Mouse (Mus musculus) heart, embryonic 11.5 days (tissue): ENCODE data around the gene Akap1. TPM values are rescaled to one million over a fixed set of nuclear protein-coding genes. Genes with fewer than 3 reads are reported as not detected.

Experiments used
- ATAC-seq: fragments of 200-750 bp; cut with Nextera tagmentation; replicated peaks from 2 replicates; pipeline ENCODE4 v1.8.0; 2017; ENCODE audit warnings: moderate library complexity; ENCODE audit not compliant: insufficient number of reproducible peaks, low FRiP score, low TSS enrichment
- H3K27ac ChIP-seq: fragments of 300-500 bp; sonication (generic); 2 replicates; pipeline ENCODE4 v1.5.1; 2014; ENCODE audit warnings: mild to moderate bottlenecking, low read depth, low read length
- H3K27me3 ChIP-seq: fragments of 300-500 bp; sonication (generic); 2 replicates; pipeline ENCODE4 v1.6.1; 2014; ENCODE audit warnings: mild to moderate bottlenecking, low read length, mixed read lengths; ENCODE audit not compliant: control insufficient read depth, insufficient read depth
- H3K36me3 ChIP-seq: fragments of 300-500 bp; sonication (generic); 2 replicates; pipeline ENCODE4 v1.6.1; 2014; ENCODE audit warnings: mild to moderate bottlenecking, low read length, moderate library complexity, mixed read lengths; ENCODE audit not compliant: control insufficient read depth, insufficient read depth
- H3K4me1 ChIP-seq: fragments of 300-500 bp; sonication (generic); 2 replicates; pipeline ENCODE4 v1.6.1; 2014; ENCODE audit warnings: low read length; ENCODE audit not compliant: control insufficient read depth, insufficient read depth
- H3K4me2 ChIP-seq: fragments of 300-500 bp; sonication (generic); 2 replicates; pipeline ENCODE4 v1.6.1; 2014; ENCODE audit warnings: mild to moderate bottlenecking, moderate library complexity
- H3K4me3 ChIP-seq: fragments of 300-500 bp; sonication (generic); 2 replicates; pipeline ENCODE4 v1.5.1; 2014; ENCODE audit warnings: low read depth, low read length
- H3K9ac ChIP-seq: fragments of 300-500 bp; sonication (generic); 2 replicates; pipeline ENCODE4 v1.6.1; 2014; ENCODE audit warnings: mild to moderate bottlenecking, low read depth, low read length, moderate library complexity
- H3K9me3 ChIP-seq: fragments of 300-500 bp; sonication (generic); replicated peaks from 2 replicates; pipeline ENCODE4 v1.6.1; 2016; ENCODE audit warnings: low read length; ENCODE audit not compliant: control insufficient read depth
- WGBS: fragments of 180-500 bp; shearing (Covaris S2); extraction: QIAGEN DNeasy Blood & Tissue Kit; methylation state at CpG from one replicate; pipeline ENCODE4 v1.1.7; 2014; ENCODE audit not compliant: insufficient replicate concordance; 5-methylcytosine and 5-hydroxymethylcytosine counted together
- polyA plus RNA-seq: library from polyadenylated mRNA; unstranded; fragments of >200 nt; fragmentation: Nextera tagmentation; extraction: Ambion mirVana; gene quantifications from 2 replicates; pipeline ENCODE4 v1.2.1, GENCODE M21; 2014

The Akap1 gene
- polyA plus RNA-seq: 24.4 and 24.7 TPM in 2 replicates

GRCm38 (mm10) chr11:88864458-88865197 lies at the start of gene Akap1:
TSS of gene Akap1 (minus strand) at chr11:88864586.
- Histone ChIP-seq H3K36me3 (no peaks in the 10 kb centered on the region), H3K4me3 (peak within 1 kb of the TSS; percentile 72), H3K4me1 (peaks cover 19% of the 10 kb centered on the region), H3K9me3 (no peaks in the 10 kb centered on the region), H3K4me2 (peak within 1 kb of the TSS; percentile 98), H3K27me3 (no peaks in the 10 kb centered on the region), H3K9ac (peak within 1 kb of the TSS; percentile 93), H3K27ac (peak within 1 kb of the TSS; percentile 90)
- 2% methylated on average over 55 of the region's 60 CpGs for WGBS
- ATAC-seq: peak; percentile 92

GRCm38 (mm10) chr11:88909388-88910036 lies 45.1 kb upstream of the Akap1 start:
- WGBS: 85% methylated on average over 8 of the region's 8 CpGs
- no peaks in the 10 kb centered on the region for H3K27me3 ChIP-seq
- H3K36me3 ChIP-seq: no peaks in the 10 kb centered on the region
- H3K9ac ChIP-seq: no peak overlapping the region
- no peak overlapping the region for H3K4me2 ChIP-seq
- H3K4me1 ChIP-seq: no peaks in the 10 kb centered on the region
- H3K4me3 ChIP-seq: no peak overlapping the region
- ATAC-seq: no peak
- H3K27ac ChIP-seq: no peak overlapping the region
- H3K9me3 ChIP-seq: no peaks in the 10 kb centered on the region

DNA sequence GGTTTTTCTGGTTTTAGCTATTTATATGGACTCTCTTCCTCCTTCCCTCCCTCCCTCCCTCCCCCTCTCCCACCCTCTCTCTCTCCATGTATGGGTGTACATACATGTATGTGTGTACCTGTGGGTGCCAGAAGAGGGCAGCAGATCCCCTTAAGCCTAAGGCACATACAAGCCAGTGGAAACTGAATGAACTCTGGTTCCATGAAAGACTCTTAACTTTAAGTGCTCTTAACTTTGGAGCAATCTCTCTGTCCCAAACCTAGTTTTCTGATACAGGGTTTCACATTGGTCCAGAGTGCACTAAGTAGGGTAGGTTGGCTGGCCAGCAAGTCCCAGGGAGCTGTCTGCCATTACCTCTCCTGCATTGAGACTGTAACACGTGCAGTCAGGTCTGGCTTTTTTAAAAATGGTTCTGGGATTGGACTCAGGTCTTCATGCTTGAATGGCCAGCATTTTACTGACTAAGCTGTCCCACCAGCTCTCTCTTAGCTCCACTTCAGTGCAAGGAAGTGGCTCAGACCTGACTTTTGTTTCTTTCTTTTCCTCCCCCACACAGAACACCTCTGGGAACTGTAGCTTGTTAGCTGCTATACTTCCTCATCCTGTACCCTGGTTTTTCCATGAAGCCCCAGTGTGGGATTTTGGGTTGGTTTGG lies 44.3 kb upstream of the Akap1 start:
- Histone ChIP-seq H3K9ac (no peak overlapping the region), H3K4me2 (no peak overlapping the region), H3K27me3 (no peaks in the 10 kb centered on the region), H3K4me1 (no peaks in the 10 kb centered on the region), H3K27ac (no peak overlapping the region), H3K9me3 (no peaks in the 10 kb centered on the region), H3K4me3 (no peak overlapping the region), H3K36me3 (no peaks in the 10 kb centered on the region)
- no peak; the same call in 1 of the 2 replicates for ATAC-seq
- 93% methylated on average over 1 of the region's 1 CpGs for WGBS

DNA sequence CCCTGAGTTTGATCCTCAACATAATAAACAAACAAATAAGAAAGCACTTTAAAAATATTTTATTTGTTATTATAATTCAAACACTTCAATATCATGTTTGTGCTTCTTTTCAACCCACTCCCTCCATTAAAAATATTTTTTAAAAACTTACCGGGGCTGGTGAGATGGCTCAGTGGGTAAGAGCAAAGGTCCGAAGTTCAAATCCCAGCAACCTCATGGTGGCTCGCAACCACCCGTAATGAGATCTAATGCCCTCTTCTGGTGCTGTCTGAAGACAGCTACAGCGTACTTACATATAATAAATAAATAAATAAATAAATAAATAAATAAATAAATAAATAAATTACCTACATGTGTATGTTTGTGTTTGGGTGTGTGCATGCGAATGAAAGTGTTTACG lies 43.5 kb upstream of the Akap1 start:
- 93% methylated on average over 7 of the region's 7 CpGs for WGBS
- Histone ChIP-seq H3K9me3 (no peaks in the 10 kb centered on the region), H3K27me3 (no peaks in the 10 kb centered on the region), H3K27ac (no peak overlapping the region), H3K36me3 (no peaks in the 10 kb centered on the region), H3K4me1 (no peaks in the 10 kb centered on the region; the same call in 1 of the 2 replicates), H3K9ac (no peak overlapping the region), H3K4me3 (no peak overlapping the region), H3K4me2 (no peak overlapping the region)
- no peak for ATAC-seq

DNA sequence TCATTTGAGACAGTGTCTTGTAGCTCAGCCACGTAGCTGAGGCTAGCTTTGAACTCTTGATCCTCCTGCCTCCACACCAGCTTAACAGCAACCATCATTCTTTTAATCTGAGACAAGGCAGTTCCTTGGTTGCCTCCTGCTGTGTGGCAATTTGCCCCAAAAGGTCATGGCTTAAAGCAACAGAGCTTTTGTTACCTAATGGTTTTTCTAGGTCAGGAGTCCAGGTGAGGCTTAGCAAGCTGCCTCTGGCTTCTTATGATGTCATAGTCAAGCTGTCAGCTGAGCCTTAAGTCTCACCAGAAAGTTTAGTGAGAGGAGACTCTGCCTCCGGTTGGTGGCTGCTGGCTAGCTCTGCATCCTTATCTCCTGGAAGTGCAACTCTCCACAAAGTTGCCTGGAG lies 41.2 kb upstream of the Akap1 start:
- H3K4me1 ChIP-seq: peaks cover 10% of the 10 kb centered on the region; the same call in 1 of the 2 replicates
- 10% methylated on average over 2 of the region's 2 CpGs for WGBS

GRCm38 (mm10) chr11:88904080-88904479 lies 39.7 kb upstream of the Akap1 start:
- no peaks in the 10 kb centered on the region for H3K9me3 ChIP-seq
- H3K4me1 ChIP-seq: peaks cover 10% of the 10 kb centered on the region; the same call in 1 of the 2 replicates
- ATAC-seq: no peak
- WGBS: 49% methylated on average over 2 of the region's 2 CpGs
- H3K4me2 ChIP-seq: no peak overlapping the region
- H3K27ac ChIP-seq: no peak overlapping the region
- H3K4me3 ChIP-seq: no peak overlapping the region
- no peak overlapping the region for H3K9ac ChIP-seq
- H3K36me3 ChIP-seq: no peaks in the 10 kb centered on the region
- H3K27me3 ChIP-seq: no peaks in the 10 kb centered on the region

More for the DNA sequence above, 41.2 kb upstream of the Akap1 start:
- Histone ChIP-seq H3K9me3 (no peaks in the 10 kb centered on the region), H3K27me3 (no peaks in the 10 kb centered on the region), H3K4me3 (no peak overlapping the region), H3K4me2 (no peak overlapping the region), H3K27ac (no peak overlapping the region), H3K9ac (no peak overlapping the region), H3K36me3 (no peaks in the 10 kb centered on the region)
- no peak for ATAC-seq

GRCm38 (mm10) chr11:88902762-88903161 lies 38.4 kb upstream of the Akap1 start:
- Histone ChIP-seq H3K4me3 (no peak overlapping the region), H3K4me2 (no peak overlapping the region), H3K36me3 (no peaks in the 10 kb centered on the region), H3K27ac (no peak overlapping the region), H3K9me3 (no peaks in the 10 kb centered on the region), H3K9ac (no peak overlapping the region), H3K4me1 (peaks cover 10% of the 10 kb centered on the region; the same call in 1 of the 2 replicates), H3K27me3 (no peaks in the 10 kb centered on the region)
- ATAC-seq: no peak
- 77% methylated on average over 6 of the region's 6 CpGs for WGBS

GRCm38 (mm10) chr11:88901341-88901802 lies 37.0 kb upstream of the Akap1 start:
- no peaks in the 10 kb centered on the region for H3K36me3 ChIP-seq
- ATAC-seq: no peak
- 49% methylated on average over 7 of the region's 7 CpGs for whole genome bisulfite sequencing

More at GRCm38 (mm10) chr11:88901341-88901802, 37.0 kb upstream of the Akap1 start:
- Histone ChIP-seq H3K4me3 (no peak overlapping the region), H3K27ac (peak overlapping the region; percentile 50; the same call in 1 of the 2 replicates), H3K4me1 (peaks cover 10% of the 10 kb centered on the region; the same call in 1 of the 2 replicates), H3K9me3 (no peaks in the 10 kb centered on the region), H3K4me2 (peak overlapping the region; percentile 14), H3K27me3 (no peaks in the 10 kb centered on the region), H3K9ac (no peak overlapping the region)
